Mouse (Mus musculus) C2C12 (cell line): ENCODE measurements around the gene Prkg1. TPM values are rescaled to one million over a fixed set of nuclear protein-coding genes. Genes with fewer than 3 reads are reported as not detected.

Experiments used
- H3K27me3 ChIP-seq: one replicate; pipeline ENCODE4 v1.6.1; 2011; ENCODE audit not compliant: control insufficient read depth, insufficient read depth, insufficient read length
- H3K36me3 ChIP-seq: one replicate; pipeline ENCODE4 v1.6.1; 2011; ENCODE audit not compliant: control insufficient read depth, insufficient read depth
- H3K4me3 ChIP-seq: one replicate; pipeline ENCODE4 v1.5.1; 2011; ENCODE audit warnings: mild to moderate bottlenecking, control low read depth; ENCODE audit not compliant: poor library complexity, insufficient read depth, severe bottlenecking
- H3K79me2 ChIP-seq: one replicate; pipeline ENCODE4 v1.6.1; 2011; ENCODE audit not compliant: control insufficient read depth, insufficient read depth
- H3K79me3 ChIP-seq: one replicate; pipeline ENCODE4 v1.6.1; 2011; ENCODE audit warnings: low read depth, control low read depth
- H3ac ChIP-seq: one replicate; pipeline ENCODE3; 2011; ENCODE audit warnings: low read depth; ENCODE audit not compliant: control insufficient read depth, insufficient read length
- CEBPB ChIP-seq: IDR thresholded peaks from one replicate; pipeline ENCODE4 v1.6.1; 2011; ENCODE audit warnings: low read depth, mild to moderate bottlenecking, control low read depth, moderate library complexity
- CTCF ChIP-seq: IDR thresholded peaks from one replicate; pipeline ENCODE4 v1.5.1; 2011; ENCODE audit not compliant: control insufficient read depth, insufficient read depth, insufficient read length
- FOSL1 ChIP-seq: IDR thresholded peaks from one replicate; pipeline ENCODE4 v1.8.0; 2011; ENCODE audit warnings: mild to moderate bottlenecking, low read length; ENCODE audit not compliant: poor library complexity, insufficient read depth, severe bottlenecking
- MAX ChIP-seq: IDR thresholded peaks from one replicate; pipeline ENCODE4 v1.6.1; 2011; ENCODE audit warnings: mild to moderate bottlenecking, control low read depth
- MYOD1 ChIP-seq: IDR thresholded peaks from one replicate; pipeline ENCODE4 v1.6.1; 2011; ENCODE audit warnings: low read depth; ENCODE audit not compliant: control insufficient read depth, insufficient read length
- MYOG ChIP-seq: IDR thresholded peaks from one replicate; pipeline ENCODE4 v1.6.1; 2011; ENCODE audit not compliant: control insufficient read depth, insufficient read length; ENCODE audit errors: extremely low read depth
- USF1 ChIP-seq: IDR thresholded peaks from one replicate; pipeline ENCODE4 v1.6.1; 2011; ENCODE audit warnings: low read depth, mild to moderate bottlenecking, control low read depth, moderate library complexity
- polyA plus RNA-seq: library from polyadenylated mRNA; unstranded; fragments of >200 nt; fragmentation: generic; extraction: Trizol; gene quantifications from one replicate; pipeline ENCODE4 v1.2.1, GENCODE M21; 2012; ENCODE audit warnings: missing spikeins

Prkg1 gene
- polyA plus RNA-seq, 1 experiment = 0.47 TPM

GRCm38 (mm10) chr19:30626036-30626435 lies 1138.8 kb downstream of the Prkg1 start:
- Histone ChIP-seq H3K27me3 (no peaks in the 10 kb centered on the region), H3ac (no peak overlapping the region), H3K79me3 (no peaks in the 10 kb centered on the region), H3K4me3 (no peak overlapping the region), H3K36me3 (no peaks in the 10 kb centered on the region), H3K79me2 (no peaks in the 10 kb centered on the region)
- TF ChIP-seq CEBPB = no peak
- TF ChIP-seq MYOG = no peak
- no peak for TF ChIP-seq MAX
- no peak for TF ChIP-seq FOSL1
- no peak for TF ChIP-seq MYOD1
- no peak for TF ChIP-seq CTCF
- TF ChIP-seq USF1 = no peak

DNA sequence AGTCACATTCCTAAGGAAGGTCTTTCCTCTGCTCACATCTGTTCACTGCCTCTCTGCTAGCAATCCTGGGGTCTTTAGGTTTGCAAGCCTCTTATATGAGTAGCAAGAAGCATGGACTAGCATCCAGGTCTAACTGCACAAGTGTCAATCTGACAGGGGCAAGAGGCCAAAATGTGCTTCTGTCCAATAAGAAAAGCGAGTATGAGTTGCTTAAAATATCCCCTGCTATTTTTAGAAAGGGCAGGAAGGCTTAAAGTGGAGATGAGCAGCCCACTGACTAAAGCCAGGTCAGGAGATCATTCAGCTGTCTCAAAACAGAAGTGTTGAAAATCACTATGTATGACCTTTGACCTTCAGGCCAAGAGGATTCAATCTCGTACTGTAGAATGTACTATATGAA lies 1139.4 kb downstream of the Prkg1 start:
- H3K4me3 ChIP-seq = no peak overlapping the region
- H3K79me3 ChIP-seq = no peaks in the 10 kb centered on the region
- no peaks in the 10 kb centered on the region for H3K36me3 ChIP-seq
- no peaks in the 10 kb centered on the region for H3K79me2 ChIP-seq
- no peak for TF ChIP-seq CTCF
- TF ChIP-seq MYOG = no peak
- TF ChIP-seq MAX = no peak
- TF ChIP-seq MYOD1 = no peak
- no peak for TF ChIP-seq FOSL1
- TF ChIP-seq CEBPB = no peak
- no peak for TF ChIP-seq USF1
- no peak overlapping the region for H3ac ChIP-seq
- no peaks in the 10 kb centered on the region for H3K27me3 ChIP-seq

- H3K79me2 ChIP-seq = no peaks in the 10 kb centered on the region
- no peak overlapping the region for H3ac ChIP-seq
- TF ChIP-seq USF1 = no peak
- TF ChIP-seq MAX = no peak
- TF ChIP-seq CEBPB = no peak
- no peak for TF ChIP-seq MYOD1
- no peak for TF ChIP-seq CTCF
- no peak for TF ChIP-seq MYOG
- TF ChIP-seq FOSL1 = no peak
- H3K27me3 ChIP-seq = no peaks in the 10 kb centered on the region
- no peaks in the 10 kb centered on the region for H3K36me3 ChIP-seq
- H3K4me3 ChIP-seq = no peak overlapping the region
- H3K79me3 ChIP-seq = no peaks in the 10 kb centered on the region
These were observed 1141.2 kb downstream of the Prkg1 start for GRCm38 (mm10) chr19:30623620-30624019.

DNA sequence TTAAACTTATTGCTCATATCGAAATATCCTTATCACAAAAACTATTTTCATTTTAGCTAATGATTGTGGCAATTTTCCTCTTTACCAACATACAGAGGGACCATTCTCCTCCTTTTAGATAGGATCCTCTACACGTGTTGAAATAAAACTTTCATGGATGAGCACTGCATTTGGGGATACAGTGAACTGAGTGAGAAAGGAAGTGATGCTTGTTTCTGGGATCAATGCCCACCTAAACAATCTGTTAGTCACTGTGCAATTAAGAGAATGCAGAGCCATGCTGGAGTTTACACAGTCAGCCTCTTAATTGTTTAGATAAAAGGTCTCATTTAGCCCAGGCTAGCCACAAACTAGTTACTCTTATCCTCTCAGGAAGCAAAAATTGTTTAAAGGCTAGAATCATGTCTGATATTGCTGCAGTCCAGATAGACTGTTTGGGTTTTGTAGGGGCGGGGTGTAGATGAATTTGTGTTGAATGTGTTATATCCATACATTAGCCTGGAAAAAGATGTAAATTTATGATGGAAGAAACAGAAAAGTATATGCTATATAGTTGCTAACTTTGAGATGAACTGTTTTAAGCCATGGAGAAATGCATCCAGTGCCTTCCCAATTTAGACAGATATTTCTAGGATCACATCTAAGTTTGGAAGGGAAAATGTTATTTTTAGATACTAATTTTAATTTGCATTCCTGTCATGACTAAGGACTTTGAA lies 1151.5 kb downstream of the Prkg1 start:
- no peaks in the 10 kb centered on the region for H3K79me2 ChIP-seq
- no peaks in the 10 kb centered on the region for H3K36me3 ChIP-seq
- H3K27me3 ChIP-seq = no peaks in the 10 kb centered on the region
- no peaks in the 10 kb centered on the region for H3K79me3 ChIP-seq
- H3K4me3 ChIP-seq = no peak overlapping the region
- no peak overlapping the region for H3ac ChIP-seq
- TF ChIP-seq CEBPB (no peak), USF1 (no peak), FOSL1 (no peak), MYOD1 (no peak), MAX (no peak), CTCF (no peak), MYOG (no peak)

GRCm38 (mm10) chr19:30586366-30586765 lies 1178.5 kb downstream of the Prkg1 start:
- TF ChIP-seq MAX (no peak), CEBPB (no peak), FOSL1 (no peak), MYOD1 (no peak), USF1 (no peak), CTCF (no peak), MYOG (no peak)
- Histone ChIP-seq H3K27me3 (no peaks in the 10 kb centered on the region), H3K79me2 (no peaks in the 10 kb centered on the region), H3ac (no peak overlapping the region), H3K36me3 (no peaks in the 10 kb centered on the region), H3K4me3 (no peak overlapping the region), H3K79me3 (no peaks in the 10 kb centered on the region)

DNA sequence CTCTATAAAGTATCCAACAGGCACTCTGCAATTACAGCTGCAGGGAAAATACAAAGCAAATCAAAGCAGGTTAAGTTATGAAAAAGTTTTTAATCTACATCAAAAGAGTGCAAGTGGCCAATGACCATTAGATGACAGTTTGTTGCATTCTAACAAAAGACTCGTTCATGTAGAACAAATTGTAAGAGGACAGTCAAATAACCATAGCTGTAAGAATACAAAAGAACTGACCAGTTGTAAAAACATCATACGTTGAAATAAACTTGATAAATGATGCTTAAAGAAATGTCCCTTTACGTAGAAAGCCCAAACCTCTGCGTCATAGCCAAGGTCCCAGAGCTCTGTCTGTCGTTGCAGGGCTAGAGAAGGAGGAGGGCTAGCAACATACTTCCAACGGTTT lies 1200.3 kb downstream of the Prkg1 start:
- H3K27me3 ChIP-seq = peaks cover 3% of the 10 kb centered on the region
- no peak for TF ChIP-seq MYOG
- no peak for TF ChIP-seq CEBPB
- no peak for TF ChIP-seq MYOD1
- no peak for TF ChIP-seq USF1
- TF ChIP-seq FOSL1 = no peak
- no peak for TF ChIP-seq CTCF
- TF ChIP-seq MAX = no peak

DNA sequence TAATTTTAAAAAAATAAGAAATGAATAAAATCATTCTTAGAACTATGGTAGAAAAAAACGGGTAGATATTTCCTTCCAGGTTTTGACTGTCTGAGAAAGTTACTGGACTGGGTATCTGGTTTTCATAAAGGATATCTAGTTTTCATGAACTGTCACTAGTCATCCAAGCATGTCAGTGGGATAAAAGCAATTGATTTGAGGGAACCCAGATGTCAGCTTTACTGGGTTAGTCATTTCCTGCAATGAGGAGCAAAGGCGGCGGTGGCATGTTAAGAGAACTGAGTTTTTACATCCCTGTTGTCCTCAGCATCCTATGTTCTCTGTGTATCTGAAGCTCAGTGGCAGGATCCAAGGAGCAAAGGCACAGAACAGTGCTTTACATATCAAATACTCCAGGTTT lies 1201.0 kb downstream of the Prkg1 start:
- peaks cover 3% of the 10 kb centered on the region for H3K27me3 ChIP-seq
- no peak overlapping the region for H3K4me3 ChIP-seq
- no peaks in the 10 kb centered on the region for H3K79me3 ChIP-seq
- no peaks in the 10 kb centered on the region for H3K36me3 ChIP-seq
- TF ChIP-seq MYOG = no peak
- no peak for TF ChIP-seq USF1
- no peak for TF ChIP-seq FOSL1
- no peak for TF ChIP-seq MYOD1
- TF ChIP-seq MAX = no peak
- no peak for TF ChIP-seq CTCF
- TF ChIP-seq CEBPB = no peak
- H3ac ChIP-seq = no peak overlapping the region
- no peaks in the 10 kb centered on the region for H3K79me2 ChIP-seq

More for the DNA sequence above, 1200.3 kb downstream of the Prkg1 start:
- Histone ChIP-seq H3K79me3 (no peaks in the 10 kb centered on the region), H3K79me2 (no peaks in the 10 kb centered on the region), H3ac (no peak overlapping the region), H3K36me3 (no peaks in the 10 kb centered on the region), H3K4me3 (no peak overlapping the region)
